Mouse (Mus musculus) C2C12 (cell line): Measurements from ENCODE around the gene Igfbp7. TPM values are rescaled to one million over a fixed set of nuclear protein-coding genes. Genes with fewer than 3 reads are reported as not detected.
A peak's percentile ranks its signal among the peaks of the same experiment; 100 is the strongest.

Source experiments
- H3K27me3 ChIP-seq: one replicate; pipeline ENCODE4 v1.6.1; 2011; ENCODE audit not compliant: control insufficient read depth, insufficient read depth, insufficient read length
- H3K36me3 ChIP-seq: one replicate; pipeline ENCODE4 v1.6.1; 2011; ENCODE audit not compliant: control insufficient read depth, insufficient read depth
- H3K4me3 ChIP-seq: one replicate; pipeline ENCODE4 v1.5.1; 2011; ENCODE audit warnings: mild to moderate bottlenecking, control low read depth; ENCODE audit not compliant: poor library complexity, insufficient read depth, severe bottlenecking
- H3K79me2 ChIP-seq: one replicate; pipeline ENCODE4 v1.6.1; 2011; ENCODE audit not compliant: control insufficient read depth, insufficient read depth
- H3K79me3 ChIP-seq: one replicate; pipeline ENCODE4 v1.6.1; 2011; ENCODE audit warnings: low read depth, control low read depth
- H3ac ChIP-seq: one replicate; pipeline ENCODE3; 2011; ENCODE audit warnings: low read depth; ENCODE audit not compliant: control insufficient read depth, insufficient read length
- CEBPB ChIP-seq: IDR thresholded peaks from one replicate; pipeline ENCODE4 v1.6.1; 2011; ENCODE audit warnings: low read depth, mild to moderate bottlenecking, control low read depth, moderate library complexity
- CTCF ChIP-seq: IDR thresholded peaks from one replicate; pipeline ENCODE4 v1.5.1; 2011; ENCODE audit not compliant: control insufficient read depth, insufficient read depth, insufficient read length
- FOSL1 ChIP-seq: IDR thresholded peaks from one replicate; pipeline ENCODE4 v1.8.0; 2011; ENCODE audit warnings: mild to moderate bottlenecking, low read length; ENCODE audit not compliant: poor library complexity, insufficient read depth, severe bottlenecking
- MAX ChIP-seq: IDR thresholded peaks from one replicate; pipeline ENCODE4 v1.6.1; 2011; ENCODE audit warnings: mild to moderate bottlenecking, control low read depth
- MYOD1 ChIP-seq: IDR thresholded peaks from one replicate; pipeline ENCODE4 v1.6.1; 2011; ENCODE audit warnings: low read depth; ENCODE audit not compliant: control insufficient read depth, insufficient read length
- MYOG ChIP-seq: IDR thresholded peaks from one replicate; pipeline ENCODE4 v1.6.1; 2011; ENCODE audit not compliant: control insufficient read depth, insufficient read length; ENCODE audit errors: extremely low read depth
- USF1 ChIP-seq: IDR thresholded peaks from one replicate; pipeline ENCODE4 v1.6.1; 2011; ENCODE audit warnings: low read depth, mild to moderate bottlenecking, control low read depth, moderate library complexity
- polyA plus RNA-seq: library from polyadenylated mRNA; unstranded; fragments of >200 nt; fragmentation: generic; extraction: Trizol; gene quantifications from one replicate; pipeline ENCODE4 v1.2.1, GENCODE M21; 2012; ENCODE audit warnings: missing spikeins

The Igfbp7 gene
- polyA plus RNA-seq, 1 experiment, result 402 TPM

DNA sequence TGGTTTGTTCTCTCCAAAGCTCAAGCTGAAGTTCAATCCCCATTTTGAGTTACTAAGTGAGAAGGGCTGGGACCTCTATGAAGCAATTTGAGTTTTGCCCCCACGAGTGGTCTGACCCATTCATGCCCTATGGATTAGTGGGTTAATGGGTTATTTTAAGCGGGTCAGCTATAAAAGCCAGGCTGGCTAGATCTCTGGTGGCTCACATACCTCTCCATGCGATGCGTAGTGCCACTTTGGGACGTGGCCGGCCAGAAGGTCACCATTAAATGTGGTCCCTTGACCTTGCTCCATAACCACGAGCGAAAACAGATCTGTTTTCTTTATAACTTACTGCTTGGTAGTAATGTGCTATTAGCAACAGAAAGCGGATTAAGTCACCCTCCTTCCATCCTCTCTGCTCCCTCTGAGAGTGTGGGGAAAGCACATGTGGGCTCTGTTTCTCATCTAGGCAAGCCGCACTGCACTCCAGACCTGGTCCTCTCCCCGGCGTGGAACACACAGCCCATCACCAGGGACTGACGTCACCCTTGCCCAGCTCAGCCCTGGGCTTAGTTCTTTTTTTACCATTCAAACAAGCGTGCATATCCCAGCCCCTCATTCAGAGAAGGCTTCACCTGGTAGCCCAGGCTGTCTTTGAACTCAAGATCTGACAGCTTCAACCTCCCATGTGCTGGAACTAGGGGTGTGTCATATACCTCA is 28.3 kb downstream of the Igfbp7 start:
- TF ChIP-seq FOSL1, result no peak
- TF ChIP-seq CEBPB, result no peak
- TF ChIP-seq MAX, result no peak
- TF ChIP-seq USF1, result no peak
- no peak for TF ChIP-seq MYOD1
- no peak for TF ChIP-seq MYOG
- TF ChIP-seq CTCF, result no peak
- no peaks in the 10 kb centered on the region for H3K27me3 ChIP-seq
- no peak overlapping the region for H3K4me3 ChIP-seq

DNA sequence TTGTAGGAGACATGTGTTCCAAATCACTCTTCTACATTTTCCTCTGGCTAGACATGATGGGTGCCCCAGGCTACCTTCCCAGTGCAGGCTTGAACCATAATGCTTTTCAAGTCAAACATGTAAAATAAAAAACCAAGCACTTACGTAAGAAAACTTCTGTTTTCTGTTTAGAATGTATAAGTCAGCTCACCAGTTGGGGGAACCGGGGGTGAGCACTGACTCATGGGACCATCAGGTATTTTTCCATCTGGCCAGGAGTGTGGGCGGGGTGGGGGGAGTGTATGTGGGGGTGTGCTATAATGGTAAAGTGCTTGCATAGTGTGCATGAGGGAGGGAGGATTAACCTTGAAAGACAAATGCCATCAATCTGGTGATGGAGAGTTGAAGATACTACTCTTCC is 29.8 kb downstream of the Igfbp7 start:
- H3K27me3 ChIP-seq, result no peaks in the 10 kb centered on the region
- H3K79me2 ChIP-seq, result peaks cover 48% of the 10 kb centered on the region
- no peaks in the 10 kb centered on the region for H3K36me3 ChIP-seq
- no peak overlapping the region for H3ac ChIP-seq
- H3K79me3 ChIP-seq, result peaks cover 19% of the 10 kb centered on the region
- H3K4me3 ChIP-seq, result no peak overlapping the region
- TF ChIP-seq USF1, result no peak
- no peak for TF ChIP-seq MYOG
- no peak for TF ChIP-seq FOSL1
- TF ChIP-seq MAX, result no peak
- no peak for TF ChIP-seq CTCF
- TF ChIP-seq MYOD1, result no peak
- TF ChIP-seq CEBPB, result no peak

More for the DNA sequence above, 28.3 kb downstream of the Igfbp7 start:
- Histone ChIP-seq H3K79me3 (peaks cover 17% of the 10 kb centered on the region), H3K36me3 (no peaks in the 10 kb centered on the region), H3ac (no peak overlapping the region), H3K79me2 (peaks cover 55% of the 10 kb centered on the region)

DNA sequence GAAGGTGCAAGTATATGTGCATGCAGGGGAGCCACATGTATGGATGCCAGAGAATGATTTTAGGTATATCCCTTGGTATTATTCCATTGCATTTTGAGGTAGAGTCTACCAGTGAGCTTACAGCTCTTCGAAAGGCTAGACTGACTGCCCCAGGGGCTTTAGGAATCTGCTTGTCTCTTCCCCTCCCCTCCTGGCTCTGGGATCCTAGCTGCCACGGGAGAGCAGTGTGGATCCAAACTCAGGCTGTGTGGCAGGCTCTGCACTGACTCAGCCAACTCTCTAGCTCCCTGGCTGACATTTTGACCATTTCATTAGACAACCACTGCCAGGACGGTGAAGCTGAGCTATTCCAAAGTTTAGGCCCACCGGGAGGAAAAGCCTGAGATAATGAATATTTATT is 32.3 kb downstream of the Igfbp7 start:
- no peaks in the 10 kb centered on the region for H3K27me3 ChIP-seq
- no peaks in the 10 kb centered on the region for H3K36me3 ChIP-seq
- peaks cover 10% of the 10 kb centered on the region for H3K79me3 ChIP-seq
- TF ChIP-seq FOSL1, result no peak
- no peak for TF ChIP-seq MAX
- TF ChIP-seq MYOD1, result no peak
- no peak for TF ChIP-seq CTCF
- TF ChIP-seq MYOG, result no peak
- no peak for TF ChIP-seq USF1
- no peak for TF ChIP-seq CEBPB
- H3ac ChIP-seq, result no peak overlapping the region
- no peak overlapping the region for H3K4me3 ChIP-seq
- H3K79me2 ChIP-seq, result peaks cover 42% of the 10 kb centered on the region

DNA sequence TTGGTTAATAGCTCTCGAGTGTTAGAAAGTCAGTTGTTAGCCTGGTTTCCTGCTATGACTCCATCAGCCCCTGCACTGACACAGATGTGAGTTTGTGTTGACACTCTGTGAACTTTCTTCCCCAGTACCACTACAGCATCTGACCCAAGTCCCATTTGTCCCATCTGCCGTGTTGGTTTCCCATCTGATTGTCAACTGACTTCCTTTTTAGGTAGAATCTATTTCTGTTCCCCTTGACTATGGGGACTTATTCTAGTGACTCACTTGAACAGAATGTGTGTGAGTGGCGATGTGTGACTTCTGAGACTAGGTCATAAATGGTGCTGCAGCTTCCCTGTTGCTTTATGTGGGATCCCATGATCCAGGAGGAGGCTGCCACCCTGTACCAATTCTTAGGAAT is 32.9 kb downstream of the Igfbp7 start:
- H3K27me3 ChIP-seq, result no peaks in the 10 kb centered on the region
- H3K79me3 ChIP-seq, result peaks cover 15% of the 10 kb centered on the region
- TF ChIP-seq MAX, result no peak
- TF ChIP-seq CEBPB, result no peak
- no peak for TF ChIP-seq MYOG
- no peak for TF ChIP-seq USF1
- peak; percentile 48 for TF ChIP-seq MYOD1
- H3K36me3 ChIP-seq, result peaks cover 4% of the 10 kb centered on the region
- no peak overlapping the region for H3ac ChIP-seq
- H3K79me2 ChIP-seq, result peaks cover 42% of the 10 kb centered on the region
- no peak overlapping the region for H3K4me3 ChIP-seq

DNA sequence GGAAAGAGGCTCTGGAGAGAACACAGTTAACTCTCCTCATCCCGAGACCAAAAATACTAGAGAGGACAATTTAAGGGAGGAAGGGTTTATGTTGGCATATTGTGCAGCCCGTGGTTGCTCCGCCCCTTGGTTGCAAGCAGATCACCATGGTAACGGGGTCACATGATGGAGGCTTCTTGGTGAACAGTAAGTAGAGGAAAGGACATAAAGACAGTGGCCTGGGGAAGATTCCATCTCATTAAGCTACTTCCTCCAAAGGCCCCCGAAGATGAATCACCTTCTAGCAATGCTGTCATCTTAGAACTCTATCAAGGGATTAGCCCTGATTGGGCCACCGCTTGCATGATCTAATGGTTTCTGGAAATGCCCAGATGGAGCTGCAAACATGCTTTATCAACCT is 35.1 kb downstream of the Igfbp7 start:
- no peak for TF ChIP-seq MYOD1
- TF ChIP-seq CEBPB, result peak; percentile 14
- TF ChIP-seq MAX, result peak; percentile 17
- peak; percentile 8 for TF ChIP-seq FOSL1
- TF ChIP-seq USF1, result peak; percentile 100
- no peak for TF ChIP-seq CTCF
- peaks cover 49% of the 10 kb centered on the region for H3K79me2 ChIP-seq
- peaks cover 4% of the 10 kb centered on the region for H3K36me3 ChIP-seq
- peaks cover 13% of the 10 kb centered on the region for H3K79me3 ChIP-seq
- H3ac ChIP-seq, result no peak overlapping the region
- H3K4me3 ChIP-seq, result no peak overlapping the region
- H3K27me3 ChIP-seq, result no peaks in the 10 kb centered on the region

DNA sequence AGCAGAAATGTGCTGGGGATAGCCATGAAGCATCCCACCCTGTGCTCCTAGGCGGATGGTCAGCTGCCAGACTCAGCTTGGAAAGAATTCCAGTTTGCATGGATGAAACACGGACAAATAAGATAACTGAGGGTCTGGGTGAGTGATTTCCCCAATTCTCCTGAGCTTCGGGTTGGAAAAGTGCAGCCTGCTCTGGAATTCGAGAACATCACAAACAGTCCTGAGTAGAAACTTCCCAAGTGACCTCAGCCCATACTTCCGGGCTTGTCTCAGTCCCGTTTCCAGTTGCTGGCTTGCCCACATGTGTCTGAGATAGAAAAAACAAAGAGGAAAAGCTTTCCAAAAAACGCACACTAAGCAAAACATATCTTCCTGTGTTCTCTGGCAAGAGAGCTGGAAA is 35.6 kb downstream of the Igfbp7 start:
- no peak for TF ChIP-seq USF1
- H3K4me3 ChIP-seq, result no peak overlapping the region
- H3ac ChIP-seq, result no peak overlapping the region
- no peaks in the 10 kb centered on the region for H3K27me3 ChIP-seq
- peaks cover 4% of the 10 kb centered on the region for H3K36me3 ChIP-seq
- peaks cover 14% of the 10 kb centered on the region for H3K79me3 ChIP-seq
- peaks cover 48% of the 10 kb centered on the region for H3K79me2 ChIP-seq
